Mouse (Mus musculus) liver, postnatal 0 days (tissue): Measurements from ENCODE around the gene Olfr294.

ENCODE experiments used
- CTCF ChIP-seq: sonication (generic); IDR thresholded peaks from 2 replicates; pipeline ENCODE4 v1.5.1; 2016; ENCODE audit warnings: antibody characterized with exemption, low read depth
- EP300 ChIP-seq: IDR thresholded peaks from 2 replicates; pipeline ENCODE4 v1.6.1; 2016; ENCODE audit warnings: antibody characterized with exemption, low read depth, mild to moderate bottlenecking

- no peak for TF ChIP-seq EP300
- no peak for TF ChIP-seq CTCF
Observed at GRCm38 (mm10) chr7:86583562-86583961, 32.9 kb downstream of the Olfr294 start, which contains the start of gene Olfr295.
